Mouse (Mus musculus): ENCODE results near the gene Tle4.

The Tle4 gene

DNA sequence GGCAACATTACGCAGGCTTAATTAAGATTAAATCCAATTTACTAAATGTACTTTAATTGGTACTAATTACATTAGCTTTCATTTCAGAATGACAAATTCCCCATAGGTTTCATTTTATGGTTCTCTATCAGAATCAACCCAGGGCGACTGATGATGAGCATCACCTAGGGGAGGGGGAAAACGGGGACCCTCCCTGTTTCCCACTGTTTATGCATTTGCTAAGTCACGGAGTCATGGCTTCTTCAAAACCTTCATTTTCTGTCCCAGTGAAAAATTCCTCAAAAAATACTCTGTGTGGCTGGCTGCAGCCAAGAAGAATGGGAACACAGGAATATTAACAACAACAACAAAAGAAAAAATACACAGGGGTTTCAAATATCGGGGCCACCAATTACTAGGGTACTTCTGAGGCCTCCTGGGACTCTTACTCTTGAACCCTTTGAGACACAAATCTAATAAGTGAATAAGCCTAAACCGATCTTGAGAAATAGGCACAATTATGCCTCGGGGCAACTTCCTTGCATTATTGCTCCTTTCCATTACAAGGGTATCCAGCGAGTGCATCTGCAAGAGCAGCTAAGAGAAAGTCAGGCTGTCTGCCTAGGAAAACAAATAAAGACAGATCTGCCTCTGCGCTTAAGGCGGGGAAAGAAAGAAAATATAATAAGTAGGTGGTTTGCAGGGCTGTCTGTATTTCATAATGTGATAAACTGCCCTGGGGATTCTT is 5.9 kb downstream of the Tle4 start:
- DNase-seq (ENCODE audit: low read depth, low spot score) = no peak

GRCm38 (mm10) chr19:14590154-14590553 is 7.7 kb downstream of the Tle4 start:
- no peak for DNase-seq (ENCODE audit: low read depth, low spot score)

GRCm38 (mm10) chr19:14588221-14589123 is 9.4 kb downstream of the Tle4 start:
- no peak for DNase-seq (ENCODE audit: low read depth, low spot score)

- DNase-seq (ENCODE audit: low read depth, low spot score) = no peak
Observed at GRCm38 (mm10) chr19:14586171-14586570, 11.7 kb downstream of the Tle4 start.

GRCm38 (mm10) chr19:14585731-14586130 is 12.1 kb downstream of the Tle4 start:
- DNase-seq (ENCODE audit: low read depth, low spot score) = no peak

GRCm38 (mm10) chr19:14585235-14585634 is 12.6 kb downstream of the Tle4 start:
- DNase-seq (ENCODE audit: low read depth, low spot score) = no peak

DNA sequence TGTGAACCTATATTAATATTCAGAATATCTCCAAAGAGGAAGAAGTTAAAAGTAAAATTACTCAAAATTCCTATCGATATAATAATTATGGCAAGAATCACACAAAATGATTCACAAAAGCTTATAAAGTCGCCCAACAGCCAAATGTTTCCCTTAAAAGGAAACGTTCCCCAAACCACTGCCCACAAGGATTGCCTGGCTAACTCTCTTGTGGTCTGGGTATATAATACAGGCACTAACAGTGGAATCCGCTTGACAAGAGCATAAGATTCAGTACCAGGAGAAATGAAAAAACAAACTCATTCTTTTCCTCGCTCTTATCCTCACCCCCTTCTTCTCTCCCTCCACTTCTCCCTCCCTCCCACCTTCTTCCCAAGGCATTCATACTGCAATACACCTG is 19.2 kb downstream of the Tle4 start:
- DNase-seq (ENCODE audit: low read depth, low spot score) = no peak

GRCm38 (mm10) chr19:14578016-14578415 is 19.8 kb downstream of the Tle4 start:
- DNase-seq (ENCODE audit: low read depth, low spot score) = no peak

DNA sequence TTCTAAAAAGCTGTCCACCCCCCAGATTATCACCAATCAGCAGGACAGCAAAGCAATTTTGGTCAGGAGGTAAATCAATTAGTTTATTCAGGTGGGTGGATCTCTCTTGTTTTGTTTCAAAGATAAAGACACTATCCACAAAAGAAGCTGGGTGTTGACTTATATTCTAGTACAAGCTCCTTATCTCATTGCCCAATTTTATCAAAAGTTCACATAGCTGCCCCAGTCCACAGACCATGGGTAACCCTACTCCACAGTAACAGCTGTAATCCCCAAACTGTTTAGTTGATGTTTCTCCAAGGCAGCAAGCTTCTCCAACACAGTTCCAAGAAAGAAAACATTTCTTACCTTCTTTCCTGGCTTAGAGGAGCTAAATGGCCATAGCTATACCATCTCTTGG is 21.5 kb downstream of the Tle4 start:
- DNase-seq (ENCODE audit: low read depth, low spot score) = no peak

GRCm38 (mm10) chr19:14568879-14569278 is 29.0 kb downstream of the Tle4 start:
- DNase-seq (ENCODE audit: low read depth, low spot score) = no peak

DNA sequence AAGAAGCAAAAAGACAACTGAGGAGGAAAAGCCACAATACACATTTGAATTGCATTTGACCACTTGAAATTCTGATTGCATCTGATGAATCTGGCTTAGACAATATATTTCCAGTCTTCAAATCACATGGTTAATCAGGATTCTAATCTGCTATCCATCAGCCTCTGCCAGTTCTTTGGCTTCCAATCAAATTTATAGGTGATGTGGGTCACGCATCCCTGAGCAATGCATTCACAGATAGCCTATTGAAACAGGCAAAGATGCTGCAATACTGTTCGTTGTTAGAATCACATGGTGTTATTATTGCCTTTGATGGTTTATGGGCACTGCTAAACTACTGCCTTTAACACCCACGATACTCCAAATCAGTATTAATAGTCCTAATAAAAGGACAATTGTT is 30.8 kb downstream of the Tle4 start:
- DNase-seq (ENCODE audit: low read depth, low spot score) = no peak

DNA sequence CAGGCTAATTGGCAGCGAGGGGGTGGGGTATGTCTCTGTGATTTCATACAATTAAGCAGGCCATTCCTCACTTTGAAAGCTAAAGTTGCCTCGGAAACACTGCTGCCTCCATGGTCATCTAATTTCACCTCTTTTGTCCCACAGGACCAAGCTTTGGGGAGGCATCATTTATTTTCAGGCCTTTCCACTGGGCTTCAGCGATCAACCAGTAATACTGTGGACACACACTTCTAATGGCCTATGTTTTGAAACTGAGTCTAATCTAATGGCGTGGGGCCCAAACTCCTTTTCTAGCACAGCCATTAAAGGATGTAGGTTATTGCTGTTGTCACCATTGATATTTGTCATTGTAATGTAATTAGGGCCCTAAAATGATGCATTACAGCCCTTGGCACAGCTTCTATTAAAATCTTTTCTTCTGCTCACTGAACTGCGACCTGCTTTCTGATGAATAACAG is 31.3 kb downstream of the Tle4 start:
- DNase-seq (ENCODE audit: low read depth, low spot score) = peak; percentile 29

- DNase-seq (ENCODE audit: low read depth, low spot score) = no peak
Observed at GRCm38 (mm10) chr19:14565424-14566069, 32.3 kb downstream of the Tle4 start.

GRCm38 (mm10) chr19:14563273-14563959 is 34.4 kb downstream of the Tle4 start:
- no peak for DNase-seq (ENCODE audit: low read depth, low spot score)

- DNase-seq (ENCODE audit: low read depth, low spot score) = no peak
Observed at GRCm38 (mm10) chr19:14547871-14548270, 50.0 kb downstream of the Tle4 start.

DNA sequence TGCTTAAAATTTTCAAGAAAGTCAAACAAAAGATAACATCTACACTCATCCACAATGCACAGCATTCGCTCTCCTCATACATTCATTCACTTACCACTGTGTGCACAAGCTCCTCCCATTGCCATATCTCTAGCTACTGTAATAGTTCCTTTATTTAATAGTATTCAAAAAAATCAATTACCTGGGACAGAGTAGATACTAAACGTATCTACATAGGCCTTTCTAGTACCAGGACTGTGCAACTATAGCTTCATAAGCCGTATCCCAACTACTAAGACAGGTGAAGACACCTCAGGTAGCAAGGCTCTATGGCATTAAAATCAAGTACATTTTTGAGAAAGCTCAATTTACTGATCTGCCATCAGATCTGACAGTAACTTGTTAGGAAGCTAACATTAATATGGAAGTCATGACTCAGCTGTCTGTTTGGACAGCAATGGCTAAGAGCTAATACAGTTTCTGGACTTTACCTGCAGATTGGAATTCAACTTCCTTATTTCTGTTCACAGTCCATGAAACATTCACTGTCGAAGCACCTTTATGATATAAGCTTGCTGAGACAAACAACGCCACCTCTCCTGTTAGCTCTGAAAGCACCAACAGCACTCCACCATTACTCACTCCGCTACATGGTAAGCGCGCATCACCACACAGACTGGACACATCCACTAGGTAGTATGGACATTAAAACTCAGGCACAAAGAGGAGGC is 50.6 kb downstream of the Tle4 start:
- no peak for DNase-seq (ENCODE audit: low read depth, low spot score)

DNA sequence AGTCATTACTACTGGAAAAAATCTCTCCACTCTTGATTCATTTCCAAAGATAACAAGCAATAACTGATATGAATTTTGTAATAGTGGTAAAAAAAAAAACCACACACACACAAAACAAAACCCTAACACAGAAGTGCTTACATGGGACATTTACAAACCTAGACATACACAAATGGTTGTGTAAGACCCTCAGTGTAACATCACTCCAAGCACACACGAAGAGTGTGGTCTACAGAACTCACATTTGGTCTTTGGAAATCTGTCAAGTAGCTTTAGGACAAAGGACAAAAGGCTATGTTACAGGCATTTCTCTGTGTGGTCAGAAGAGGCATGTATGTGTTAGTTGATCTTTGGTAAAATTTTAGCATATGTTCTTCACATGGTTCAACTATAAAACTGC is 52.4 kb downstream of the Tle4 start:
- no peak for DNase-seq (ENCODE audit: low read depth, low spot score)

GRCm38 (mm10) chr19:14543305-14543704 is 54.5 kb downstream of the Tle4 start:
- DNase-seq (ENCODE audit: low read depth, low spot score) = no peak

- DNase-seq (ENCODE audit: low read depth, low spot score) = no peak
Observed at GRCm38 (mm10) chr19:14540678-14541077, 57.2 kb downstream of the Tle4 start.

- no peak for DNase-seq (ENCODE audit: low read depth, low spot score)
Observed at GRCm38 (mm10) chr19:14536676-14537075, 61.2 kb downstream of the Tle4 start.

- DNase-seq (ENCODE audit: low read depth, low spot score) = no peak
Observed at GRCm38 (mm10) chr19:14534447-14534846, 63.4 kb downstream of the Tle4 start.
